Mouse (Mus musculus) cerebellum, postnatal 10 days (tissue): Measurements from ENCODE around the gene Calca.
"Not testable (repeated sequence)": the region's sequence is repeated elsewhere in the genome, so short reads cannot be mapped to it uniquely, and the experiment has no call there.

ENCODE experiments used
- DNase-seq, 2 experiments: peaks; one replicate each; pipeline ENCODE4 v3.0.0; 2021; ENCODE audit warnings: mixed read lengths in 2 of 2

The Calca gene

GRCm38 (mm10) chr7:114636102-114636501 is at the start of gene Calca:
Calca (minus strand) TSS chr7:114636357.
- DNase-seq = peak; percentile 55 to 67

- DNase-seq = peak; percentile 24 to 52
These were observed 36.5 kb upstream of the Calca start for GRCm38 (mm10) chr7:114672697-114673096.

DNA sequence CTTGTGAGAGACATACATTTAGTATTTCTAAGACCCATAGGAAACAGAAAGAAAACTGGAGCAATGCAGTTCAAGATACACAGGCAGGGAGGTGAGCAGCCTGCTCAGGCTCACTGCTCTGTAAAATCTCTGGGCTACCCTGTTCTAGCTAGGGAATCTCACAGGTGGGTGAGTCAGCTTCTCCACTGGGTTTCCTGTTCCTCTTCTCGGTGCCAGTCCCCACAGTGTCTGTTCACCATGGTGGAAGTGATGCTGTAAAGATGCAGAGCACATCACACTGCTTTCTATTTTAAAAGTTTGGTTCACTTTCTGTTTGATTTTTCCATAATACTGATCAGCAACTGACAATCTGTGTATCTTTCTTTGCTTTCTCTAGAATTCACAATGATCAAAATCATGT is 35.2 kb upstream of the Calca start:
- no peak for DNase-seq

DNA sequence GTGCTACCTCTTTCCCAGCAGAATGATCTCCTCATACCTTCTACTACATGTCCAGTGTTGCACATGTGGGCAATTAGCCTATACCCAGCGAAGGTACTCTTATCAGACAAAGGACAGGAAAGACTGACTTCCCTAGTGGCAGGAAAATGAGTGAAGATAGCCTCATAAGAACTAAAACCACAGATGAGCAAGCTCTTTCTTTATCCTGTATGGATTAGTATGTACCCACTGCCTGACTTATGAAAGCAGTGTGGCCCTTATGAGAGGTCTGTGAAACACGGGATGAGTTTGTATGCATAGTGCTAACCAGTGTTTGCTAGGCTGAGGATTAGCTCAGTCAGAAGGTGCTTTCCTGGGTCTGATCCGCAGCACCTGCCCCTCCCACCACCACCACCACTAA is 13.6 kb upstream of the Calca start:
- DNase-seq = no peak

DNA sequence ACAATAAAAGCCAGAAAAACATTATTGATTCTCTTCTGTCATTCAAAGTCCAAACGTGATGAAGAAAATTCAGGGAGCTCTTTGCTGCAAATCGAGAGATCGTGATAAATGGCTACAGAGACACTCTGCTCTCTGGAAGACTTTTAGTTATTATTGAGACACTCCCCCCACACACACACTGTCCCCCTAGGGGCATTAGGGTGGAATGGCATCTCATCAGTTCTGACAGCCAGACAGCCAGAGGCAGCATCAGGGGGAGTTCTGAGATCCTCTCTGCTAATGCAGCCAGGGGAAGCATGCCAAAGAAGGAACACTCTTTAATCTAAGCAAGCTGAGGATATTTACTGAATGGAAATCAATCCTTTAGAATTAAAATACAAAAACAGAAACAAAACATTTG is 12.6 kb upstream of the Calca start:
- peak in 1 of 2 experiments; percentile 10 for DNase-seq

DNA sequence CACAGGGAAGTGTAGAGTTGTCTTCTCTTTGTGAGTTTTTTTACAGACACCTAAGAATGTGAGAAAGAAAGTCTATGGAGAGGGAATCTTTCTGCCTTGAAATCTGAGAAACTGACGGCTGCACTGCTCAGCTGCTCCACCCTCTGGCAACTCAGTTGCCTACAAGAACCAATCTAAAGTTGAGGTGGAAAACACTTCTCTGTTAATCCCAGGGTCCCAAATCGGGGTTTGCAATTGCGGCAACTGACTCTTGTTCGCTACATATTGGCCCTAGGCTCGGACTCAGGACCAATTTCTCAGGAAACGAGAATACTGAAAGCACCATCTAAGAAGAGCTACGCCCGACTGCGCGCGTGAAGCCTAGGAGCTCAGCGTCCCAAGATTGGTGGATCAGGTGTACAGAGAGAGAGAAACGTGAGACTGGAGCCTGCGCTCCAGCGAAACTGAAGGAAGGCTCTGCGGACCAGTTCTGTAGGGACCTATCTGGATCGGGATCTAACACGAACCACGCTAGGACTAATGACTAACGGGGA is 522 bp downstream of the Calca start:
- DNase-seq = peak; percentile 66 to 69

GRCm38 (mm10) chr7:114634386-114634785 is 1.8 kb downstream of the Calca start:
- DNase-seq = peak; percentile 54 to 61

DNA sequence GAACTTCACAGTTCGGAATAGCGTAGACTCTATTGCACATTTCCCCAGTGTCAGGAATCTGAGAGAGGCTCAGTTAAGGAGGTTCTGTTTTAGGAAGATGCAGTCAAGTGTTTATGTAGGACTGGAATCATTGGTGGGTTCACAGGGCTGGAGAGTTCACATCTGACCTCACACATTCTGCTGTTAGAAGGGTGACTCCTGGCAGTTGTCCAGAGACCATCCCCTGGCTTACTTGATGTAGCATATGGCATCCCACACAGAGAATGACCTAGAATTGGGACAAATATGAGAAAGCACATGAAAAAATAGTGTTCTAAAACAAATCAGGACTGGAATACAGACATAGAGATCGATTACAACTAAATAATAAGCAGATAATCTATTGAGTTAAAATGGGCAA is 10.2 kb downstream of the Calca start:
- peak; percentile 65 to 67 for DNase-seq

DNA sequence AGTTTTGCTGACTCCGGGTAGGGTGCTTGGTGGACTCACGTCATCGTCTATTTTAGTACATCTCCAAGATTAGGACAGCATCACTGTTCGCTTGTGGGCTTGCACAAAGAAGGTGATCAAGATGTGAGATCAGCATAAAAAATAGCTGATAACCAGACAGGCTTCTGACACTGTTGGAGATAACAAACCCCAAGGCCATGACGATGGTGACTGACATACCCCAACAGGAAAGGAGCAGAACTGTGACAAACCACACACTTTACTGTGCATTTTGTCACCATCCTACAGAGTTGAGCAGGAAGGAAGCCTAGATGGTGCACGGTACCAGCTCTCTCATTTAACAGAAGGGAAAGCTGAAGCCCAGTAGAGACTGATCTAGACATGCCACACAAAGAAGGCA is 19.4 kb downstream of the Calca start:
- no peak for DNase-seq

DNA sequence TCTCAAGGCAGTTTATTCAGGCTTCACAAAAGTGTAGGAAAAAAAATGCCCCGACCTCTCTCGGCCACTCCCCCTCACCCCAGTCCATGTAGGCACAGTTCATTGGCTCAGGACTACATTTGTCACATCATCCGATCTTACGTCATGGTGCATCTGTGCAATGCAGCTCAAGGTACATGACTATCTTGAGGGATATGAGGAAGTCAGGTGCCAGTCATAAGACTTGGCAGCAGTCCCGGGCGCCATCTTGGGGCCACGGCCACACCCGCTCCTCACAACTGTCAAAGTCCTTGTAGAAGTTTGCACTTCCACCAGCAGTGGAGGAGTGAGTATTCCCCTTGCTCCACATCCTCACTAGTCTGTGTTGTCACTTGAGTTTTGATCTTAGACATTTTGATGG is 41.8 kb downstream of the Calca start:
- not testable (repeated sequence) for DNase-seq

DNA sequence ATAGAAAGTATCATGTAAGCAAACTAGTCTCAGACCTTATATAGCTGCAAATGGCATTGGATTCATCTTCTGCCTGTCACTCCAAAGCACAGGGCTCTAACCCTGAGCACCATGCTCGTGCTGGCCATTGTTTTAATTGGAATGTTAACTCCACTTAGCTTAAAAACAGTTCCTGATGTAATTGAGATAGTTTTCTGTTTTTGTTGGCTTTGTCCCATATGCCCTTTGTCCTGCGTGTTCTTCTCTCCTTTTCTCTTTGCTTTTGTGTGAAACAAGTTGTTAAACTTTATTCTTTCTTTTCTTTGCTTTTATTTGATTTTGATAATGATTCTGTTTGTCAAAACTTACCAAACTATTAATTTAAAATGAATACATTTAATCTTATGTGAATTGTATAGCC is 53.7 kb downstream of the Calca start:
- DNase-seq = no peak
